Mouse (Mus musculus): ENCODE measurements around the gene Fat4. TPM values are rescaled to one million over a fixed set of nuclear protein-coding genes. Genes with fewer than 3 reads are reported as not detected.
A peak's percentile ranks its signal among the peaks of the same experiment; 100 is the strongest.

The Fat4 gene
- polyA plus RNA-seq, 1 experiment from 2014 or later = 7.2 TPM

- no peaks in the 10 kb centered on the region; the same call in none of the 2 replicates for H3K36me3 ChIP-seq
- no peaks in the 10 kb centered on the region for H3K27me3 ChIP-seq
- H3K9ac ChIP-seq (replicated peaks) = peak overlapping the region; percentile 34
- ATAC-seq = no peak
- 21% methylated on average over 9 of the region's 9 CpGs for WGBS
- H3K4me2 ChIP-seq (replicated peaks) = peak overlapping the region; percentile 96
- H3K4me1 ChIP-seq (replicated peaks) = peaks cover 19% of the 10 kb centered on the region
- peak overlapping the region; percentile 88 for H3K4me3 ChIP-seq (replicated peaks)
- no peaks in the 10 kb centered on the region; the same call in 1 of the 2 replicates for H3K9me3 ChIP-seq
- H3K27ac ChIP-seq = peak overlapping the region; percentile 49; the same call in 1 of the 2 replicates
Observed at GRCm38 (mm10) chr3:38883676-38884075, 3.1 kb upstream of the Fat4 start.

GRCm38 (mm10) chr3:38884276-38884675 lies 2.5 kb upstream of the Fat4 start:
- H3K9me3 ChIP-seq = no peaks in the 10 kb centered on the region; the same call in 1 of the 2 replicates
- no peak for ATAC-seq
- peak overlapping the region; percentile 96 for H3K4me2 ChIP-seq (replicated peaks)
- H3K9ac ChIP-seq (replicated peaks) = peak overlapping the region; percentile 34
- WGBS = 0% methylated on average over 6 of the region's 6 CpGs
- H3K36me3 ChIP-seq = peaks cover 2% of the 10 kb centered on the region
- peak overlapping the region; percentile 49; the same call in 1 of the 2 replicates for H3K27ac ChIP-seq
- peaks cover 25% of the 10 kb centered on the region for H3K4me1 ChIP-seq (replicated peaks)
- H3K27me3 ChIP-seq = no peaks in the 10 kb centered on the region
- peak overlapping the region; percentile 88 for H3K4me3 ChIP-seq (replicated peaks)

GRCm38 (mm10) chr3:38884919-38885418 lies 1.8 kb upstream of the Fat4 start:
- H3K27ac ChIP-seq = peak overlapping the region; percentile 90
- peak overlapping the region; percentile 91 for H3K9ac ChIP-seq (replicated peaks)
- peak; percentile 66 for ATAC-seq
- no peaks in the 10 kb centered on the region for H3K27me3 ChIP-seq
- under 1% methylated on average over 24 of the region's 24 CpGs for WGBS
- peak overlapping the region; percentile 88 for H3K4me3 ChIP-seq (replicated peaks)
- peaks cover 9% of the 10 kb centered on the region for H3K36me3 ChIP-seq
- peaks cover 32% of the 10 kb centered on the region for H3K4me1 ChIP-seq (replicated peaks)
- peak overlapping the region; percentile 96 for H3K4me2 ChIP-seq (replicated peaks)
- H3K9me3 ChIP-seq = no peaks in the 10 kb centered on the region; the same call in 1 of the 2 replicates

DNA sequence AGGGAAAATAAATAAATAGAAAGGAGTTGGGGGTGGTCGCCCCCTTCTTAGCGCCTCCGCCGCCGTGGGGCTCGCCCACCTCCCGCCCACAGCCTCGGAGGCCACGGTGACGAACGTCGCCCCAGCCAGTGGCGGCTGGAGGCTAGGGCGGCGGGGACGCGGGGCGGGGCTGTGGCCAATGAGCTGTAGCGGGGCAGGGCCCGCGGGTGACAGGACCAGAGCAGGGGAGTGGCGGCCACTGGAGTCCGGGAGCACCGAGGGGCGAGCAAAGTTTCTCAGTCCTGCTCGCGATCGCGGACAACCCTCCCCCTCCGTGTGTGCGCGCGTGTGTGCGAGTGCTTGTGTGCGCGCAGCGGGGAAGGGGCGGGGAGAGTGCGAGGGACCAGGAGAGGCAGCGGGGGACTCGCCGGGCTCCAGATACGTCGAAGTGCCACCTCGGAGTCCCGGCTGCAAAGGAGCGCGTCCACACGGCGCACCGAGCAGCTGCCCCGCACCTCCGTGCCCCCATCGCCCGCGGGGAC lies 1.2 kb upstream of the Fat4 start:
- Histone ChIP-seq H3K27ac (peak overlapping the region; percentile 90), H3K27me3 (no peaks in the 10 kb centered on the region), H3K4me2 (replicated peaks) (peak overlapping the region; percentile 96), H3K36me3 (peaks cover 15% of the 10 kb centered on the region), H3K4me1 (replicated peaks) (peaks cover 36% of the 10 kb centered on the region), H3K9ac (replicated peaks) (peak overlapping the region; percentile 91), H3K9me3 (no peaks in the 10 kb centered on the region; the same call in 1 of the 2 replicates), H3K4me3 (replicated peaks) (peak overlapping the region; percentile 88)
- 0% methylated on average over 52 of the region's 56 CpGs for WGBS
- ATAC-seq = peak; percentile 91

- WGBS = under 1% methylated on average over 60 of the region's 60 CpGs
Observed at GRCm38 (mm10) chr3:38886061-38886821, 499 bp upstream of the Fat4 start.

DNA sequence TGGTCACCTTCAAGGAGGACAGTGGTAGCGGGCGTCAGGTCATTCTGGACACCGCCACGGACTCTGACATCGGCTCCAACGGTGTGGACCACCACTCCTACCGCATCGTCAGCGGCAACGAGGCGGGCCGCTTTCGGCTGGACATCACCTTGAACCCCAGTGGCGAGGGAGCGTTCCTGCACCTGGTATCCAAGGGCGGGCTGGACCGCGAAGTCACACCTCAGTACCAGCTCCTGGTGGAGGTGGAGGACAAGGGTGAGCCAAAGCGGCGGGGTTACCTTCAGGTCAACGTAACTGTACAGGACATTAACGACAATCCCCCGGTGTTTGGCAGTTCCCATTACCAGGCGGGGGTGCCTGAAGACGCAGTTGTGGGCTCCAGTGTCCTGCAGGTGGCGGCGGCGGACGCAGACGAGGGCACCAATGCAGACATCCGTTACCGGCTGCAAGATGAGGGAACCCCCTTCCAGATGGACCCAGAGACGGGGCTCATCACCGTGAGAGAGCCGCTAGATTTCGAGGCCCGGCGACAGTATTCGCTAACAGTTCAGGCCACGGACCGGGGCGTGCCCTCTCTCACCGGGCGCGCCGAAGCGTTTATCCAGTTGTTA lies 746 bp downstream of the Fat4 start:
- H3K4me2 ChIP-seq (replicated peaks) = peak overlapping the region; percentile 96
- H3K9ac ChIP-seq (replicated peaks) = peak overlapping the region; percentile 91
- no peaks in the 10 kb centered on the region for H3K27me3 ChIP-seq
- H3K4me1 ChIP-seq (replicated peaks) = peaks cover 55% of the 10 kb centered on the region
- peak overlapping the region; percentile 69; the same call in 1 of the 2 replicates for H3K27ac ChIP-seq
- under 1% methylated on average over 47 of the region's 47 CpGs for WGBS
- no peaks in the 10 kb centered on the region for H3K9me3 ChIP-seq
- H3K36me3 ChIP-seq = peaks cover 29% of the 10 kb centered on the region
- peak; percentile 9 for ATAC-seq
- peak overlapping the region; percentile 88 for H3K4me3 ChIP-seq (replicated peaks)

More at GRCm38 (mm10) chr3:38886061-38886821, 499 bp upstream of the Fat4 start:
- peak overlapping the region; percentile 91 for H3K9ac ChIP-seq (replicated peaks)
- H3K27me3 ChIP-seq = no peaks in the 10 kb centered on the region
- peak; percentile 38 for ATAC-seq
- H3K9me3 ChIP-seq = no peaks in the 10 kb centered on the region
- H3K4me1 ChIP-seq (replicated peaks) = peaks cover 42% of the 10 kb centered on the region
- peak overlapping the region; percentile 96 for H3K4me2 ChIP-seq (replicated peaks)
- H3K27ac ChIP-seq = peak overlapping the region; percentile 90
- peak overlapping the region; percentile 88 for H3K4me3 ChIP-seq (replicated peaks)
- peaks cover 22% of the 10 kb centered on the region for H3K36me3 ChIP-seq

DNA sequence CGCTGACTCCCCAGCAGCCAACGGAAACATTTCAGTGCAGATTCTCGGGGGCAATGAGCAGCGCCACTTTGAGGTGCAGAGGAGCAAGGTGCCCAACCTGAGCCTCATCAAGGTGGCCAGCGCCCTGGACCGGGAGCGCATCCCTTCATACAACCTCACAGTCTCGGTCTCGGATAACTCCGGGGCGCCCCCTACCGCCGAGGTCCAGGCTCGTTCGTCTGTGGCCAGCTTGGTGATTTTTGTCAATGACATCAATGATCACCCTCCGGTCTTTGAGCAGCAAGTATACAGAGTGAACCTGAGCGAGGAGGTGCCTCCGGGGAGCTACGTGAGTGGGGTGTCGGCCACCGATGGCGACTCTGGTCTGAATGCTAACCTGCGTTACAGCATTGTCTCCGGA lies 1.4 kb downstream of the Fat4 start:
- peak; percentile 7; the same call in 1 of the 2 replicates for ATAC-seq
- peak overlapping the region; percentile 91 for H3K9ac ChIP-seq (replicated peaks)
- peak overlapping the region; percentile 69; the same call in 1 of the 2 replicates for H3K27ac ChIP-seq
- H3K9me3 ChIP-seq = no peaks in the 10 kb centered on the region
- no peaks in the 10 kb centered on the region for H3K27me3 ChIP-seq
- WGBS = 11% methylated on average over 24 of the region's 24 CpGs
- H3K36me3 ChIP-seq = peaks cover 29% of the 10 kb centered on the region
- peaks cover 61% of the 10 kb centered on the region for H3K4me1 ChIP-seq (replicated peaks)
- peak overlapping the region; percentile 96 for H3K4me2 ChIP-seq (replicated peaks)
- H3K4me3 ChIP-seq (replicated peaks) = peak overlapping the region; percentile 88

- peaks cover 4% of the 10 kb centered on the region; the same call in 1 of the 2 replicates for H3K9me3 ChIP-seq
- peak overlapping the region; percentile 42 for H3K4me3 ChIP-seq (replicated peaks)
- no peaks in the 10 kb centered on the region for H3K27me3 ChIP-seq
- H3K4me2 ChIP-seq (replicated peaks) = peak overlapping the region; percentile 60
- 0 out of 2 replicates have a peak, but pooled peaks have one; percentile 12 for ATAC-seq
- peak overlapping the region; percentile 70 for H3K27ac ChIP-seq
- H3K9ac ChIP-seq (replicated peaks) = peak overlapping the region; percentile 59
- WGBS = 27% methylated on average over 6 of the region's 6 CpGs
- H3K4me1 ChIP-seq (replicated peaks) = peaks cover 66% of the 10 kb centered on the region
- H3K36me3 ChIP-seq = peaks cover 45% of the 10 kb centered on the region
Observed at GRCm38 (mm10) chr3:38892791-38893224, 6.1 kb downstream of the Fat4 start.

- no peak overlapping the region for H3K27ac ChIP-seq
- WGBS = 11% methylated on average over 1 of the region's 1 CpGs
Observed at GRCm38 (mm10) chr3:38900839-38901238, 14.1 kb downstream of the Fat4 start.

GRCm38 (mm10) chr3:38906832-38907231 lies 20.1 kb downstream of the Fat4 start:
- ATAC-seq = no peak
- H3K27ac ChIP-seq = no peak overlapping the region
- WGBS = 60% methylated on average over 3 of the region's 3 CpGs

More at GRCm38 (mm10) chr3:38900839-38901238, 14.1 kb downstream of the Fat4 start:
- Histone ChIP-seq H3K27me3 (no peaks in the 10 kb centered on the region), H3K9me3 (no peaks in the 10 kb centered on the region), H3K4me2 (replicated peaks) (no peak overlapping the region), H3K4me3 (replicated peaks) (no peak overlapping the region), H3K36me3 (0 out of 2 replicates have a peak, but pooled peaks cover 6% of the 10 kb centered on the region), H3K4me1 (replicated peaks) (peaks cover 16% of the 10 kb centered on the region), H3K9ac (replicated peaks) (no peak overlapping the region)
- ATAC-seq = no peak

DNA sequence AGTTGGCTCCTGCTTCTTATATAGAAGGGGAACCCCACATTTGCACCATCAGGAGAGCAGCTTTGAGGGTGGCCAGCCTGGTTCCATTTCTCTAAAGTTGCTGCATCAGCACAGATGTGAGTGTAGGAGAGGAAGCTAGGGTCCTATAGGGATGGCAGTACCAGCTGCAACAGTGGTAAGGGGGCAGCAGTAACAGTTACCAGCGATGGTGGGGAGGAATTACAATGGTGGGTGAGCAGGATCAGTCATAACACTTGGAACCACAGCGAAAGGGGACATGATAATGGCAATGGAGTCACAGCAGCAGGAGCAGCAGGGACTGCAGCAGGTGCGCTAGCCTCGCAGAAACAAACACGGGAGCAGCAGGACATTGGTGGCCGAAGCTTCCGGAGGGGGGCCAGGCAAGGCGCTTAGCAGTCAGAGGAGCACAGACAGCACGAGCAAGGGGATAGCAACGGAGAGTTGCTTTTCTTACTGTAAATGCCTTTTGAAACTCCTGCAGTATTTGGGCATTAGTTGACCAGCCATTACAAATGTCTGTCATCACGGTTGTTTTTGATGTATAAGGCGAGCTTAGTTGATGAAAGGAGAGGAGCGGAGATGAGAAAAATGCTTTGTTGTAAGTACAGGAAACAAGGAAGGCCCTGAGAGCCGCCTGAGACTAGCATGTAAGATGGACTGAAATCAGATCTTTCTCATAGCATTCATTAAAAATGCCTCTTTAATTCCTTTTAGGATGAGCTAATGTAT lies 21.1 kb downstream of the Fat4 start:
- H3K9me3 ChIP-seq = no peaks in the 10 kb centered on the region
- peaks cover 43% of the 10 kb centered on the region for H3K4me1 ChIP-seq (replicated peaks)
- peak overlapping the region; percentile 74 for H3K27ac ChIP-seq
- peak overlapping the region; percentile 26 for H3K4me3 ChIP-seq (replicated peaks)
- peak; percentile 66 for ATAC-seq
- no peaks in the 10 kb centered on the region for H3K27me3 ChIP-seq
- WGBS = 8% methylated on average over 14 of the region's 14 CpGs
- no peaks in the 10 kb centered on the region for H3K36me3 ChIP-seq
- peak overlapping the region; percentile 48 for H3K4me2 ChIP-seq (replicated peaks)
- peak overlapping the region; percentile 50 for H3K9ac ChIP-seq (replicated peaks)

More at GRCm38 (mm10) chr3:38906832-38907231, 20.1 kb downstream of the Fat4 start:
- no peak overlapping the region for H3K4me2 ChIP-seq (replicated peaks)
- H3K9me3 ChIP-seq = no peaks in the 10 kb centered on the region
- H3K4me1 ChIP-seq (replicated peaks) = peaks cover 33% of the 10 kb centered on the region
- no peak overlapping the region for H3K4me3 ChIP-seq (replicated peaks)
- no peaks in the 10 kb centered on the region for H3K27me3 ChIP-seq
- H3K36me3 ChIP-seq = no peaks in the 10 kb centered on the region
- no peak overlapping the region for H3K9ac ChIP-seq (replicated peaks)
